Mouse (Mus musculus): Measurements from ENCODE around the gene Mrpl11.

DNA sequence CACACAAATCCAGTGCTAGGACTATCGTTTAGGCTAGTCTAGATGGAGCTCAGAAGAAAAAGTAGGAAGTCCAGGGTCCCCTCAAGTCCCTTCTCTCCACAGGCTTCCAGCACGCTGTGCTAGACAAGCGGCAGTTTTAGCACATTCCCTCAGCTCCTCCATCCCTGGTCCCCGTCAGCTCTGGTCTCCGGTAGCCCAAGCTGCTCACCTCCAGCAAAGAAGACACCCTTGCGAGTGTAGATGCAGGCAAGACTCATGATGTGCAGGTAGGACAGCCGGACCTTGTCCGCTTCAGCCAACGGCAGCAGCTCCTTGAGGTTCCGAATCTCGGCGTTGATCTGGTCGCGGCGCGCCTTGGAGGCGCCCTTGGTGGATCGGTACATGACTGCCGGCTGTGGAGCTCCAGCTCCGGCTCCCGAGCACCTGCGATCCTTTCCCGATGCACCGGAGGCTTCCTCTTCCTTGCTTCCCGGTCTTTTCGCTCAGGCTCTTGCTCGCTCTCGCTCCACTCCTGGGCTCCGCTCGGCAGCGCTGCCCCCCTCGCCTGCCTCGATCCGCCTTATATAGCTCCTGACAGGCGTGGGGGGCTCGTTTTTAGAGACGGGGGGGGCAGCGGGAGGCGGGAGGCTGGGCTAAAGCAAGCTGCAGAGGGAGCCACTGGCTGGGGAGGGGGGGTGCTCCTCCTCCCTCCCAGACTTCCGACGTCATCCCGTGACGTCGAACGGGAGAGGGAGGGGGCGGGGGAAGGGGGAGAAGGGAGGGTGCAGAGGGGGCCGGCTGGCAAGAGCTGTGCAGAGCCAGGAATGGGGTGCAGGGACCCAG lies 27.7 kb downstream of the Mrpl11 start:
- no peak for TF ChIP-seq CTCF (IDR thresholded peaks at IDR 0.05; ENCODE audit: insufficient read depth, low read length)
- no peak for TF ChIP-seq POLR2A (IDR thresholded peaks at IDR 0.05; ENCODE audit: borderline replicate concordance, extremely low read depth, low read depth, low read length)

Data from lung, adult 2 months (tissue).